Mouse (Mus musculus): ENCODE measurements at regions not wholly inside any gene's neighbourhood (a gene's known extent, or its start where the extent isn't known, plus 50 kb on each side); places are given as distances from the start of the nearest gene placed in this dataset.

GRCm38 (mm10) chr2:64706646-64707177 is 318.1 kb downstream of the Grb14 start:
- 80% methylated on average over 1 of the region's 1 CpGs for WGBS
- ATAC-seq: no peak
- Histone ChIP-seq H3K36me3 (ENCODE audit: control insufficient read depth, insufficient read depth) (no peaks in the 10 kb centered on the region), H3K4me3 (ENCODE audit: low read depth, low read length) (no peak overlapping the region), H3K9me3 (ENCODE audit: control insufficient read depth) (no peaks in the 10 kb centered on the region), H3K4me1 (replicated peaks; ENCODE audit: control insufficient read depth, insufficient read depth, low read length) (no peaks in the 10 kb centered on the region), H3K27me3 (replicated peaks; ENCODE audit: control insufficient read depth, insufficient read depth, low read length) (no peaks in the 10 kb centered on the region), H3K4me2 (replicated peaks; ENCODE audit: low read depth) (no peak overlapping the region), H3K27ac (ENCODE audit: low read depth, low read length) (no peak overlapping the region), H3K9ac (ENCODE audit: low read depth, low read length) (no peak overlapping the region)
- TF ChIP-seq CTCF (IDR thresholded peaks at IDR 0.05; ENCODE audit: low read depth): no peak

- 62% methylated on average over 1 of the region's 1 CpGs for whole genome bisulfite sequencing
- no peaks in the 10 kb centered on the region for H3K4me1 ChIP-seq (replicated peaks; ENCODE audit: control insufficient read depth, insufficient read depth, low read length)
- no peak for ATAC-seq
- no peak overlapping the region for H3K27ac ChIP-seq (ENCODE audit: low read depth, low read length)
- H3K9ac ChIP-seq (ENCODE audit: low read depth, low read length): no peak overlapping the region
- no peak overlapping the region for H3K4me3 ChIP-seq (ENCODE audit: low read depth, low read length)
- TF ChIP-seq CTCF (IDR thresholded peaks at IDR 0.05; ENCODE audit: low read depth): no peak
- H3K4me2 ChIP-seq (replicated peaks; ENCODE audit: low read depth): no peak overlapping the region
- no peaks in the 10 kb centered on the region for H3K36me3 ChIP-seq (ENCODE audit: control insufficient read depth, insufficient read depth)
- H3K9me3 ChIP-seq (ENCODE audit: control insufficient read depth): no peaks in the 10 kb centered on the region
- H3K27me3 ChIP-seq (replicated peaks; ENCODE audit: control insufficient read depth, insufficient read depth, low read length): no peaks in the 10 kb centered on the region
Measured at GRCm38 (mm10) chr2:64695974-64696373, 328.8 kb downstream of the Grb14 start.

GRCm38 (mm10) chr2:64691444-64691843 is 333.3 kb downstream of the Grb14 start:
- Histone ChIP-seq H3K4me3 (ENCODE audit: low read depth, low read length) (no peak overlapping the region), H3K9me3 (ENCODE audit: control insufficient read depth) (no peaks in the 10 kb centered on the region), H3K9ac (ENCODE audit: low read depth, low read length) (no peak overlapping the region), H3K27me3 (replicated peaks; ENCODE audit: control insufficient read depth, insufficient read depth, low read length) (no peaks in the 10 kb centered on the region), H3K27ac (ENCODE audit: low read depth, low read length) (no peak overlapping the region), H3K4me1 (replicated peaks; ENCODE audit: control insufficient read depth, insufficient read depth, low read length) (no peaks in the 10 kb centered on the region), H3K36me3 (ENCODE audit: control insufficient read depth, insufficient read depth) (no peaks in the 10 kb centered on the region), H3K4me2 (replicated peaks; ENCODE audit: low read depth) (no peak overlapping the region)
- WGBS: 85% methylated on average over 1 of the region's 1 CpGs
- no peak for TF ChIP-seq CTCF (IDR thresholded peaks at IDR 0.05; ENCODE audit: low read depth)
- ATAC-seq: no peak

GRCm38 (mm10) chr2:64690996-64691395 is 333.8 kb downstream of the Grb14 start:
- H3K9me3 ChIP-seq (ENCODE audit: control insufficient read depth): no peaks in the 10 kb centered on the region
- H3K4me3 ChIP-seq (ENCODE audit: low read depth, low read length): no peak overlapping the region
- no peak overlapping the region for H3K27ac ChIP-seq (ENCODE audit: low read depth, low read length)
- H3K27me3 ChIP-seq (replicated peaks; ENCODE audit: control insufficient read depth, insufficient read depth, low read length): no peaks in the 10 kb centered on the region
- no peaks in the 10 kb centered on the region for H3K36me3 ChIP-seq (ENCODE audit: control insufficient read depth, insufficient read depth)
- H3K9ac ChIP-seq (ENCODE audit: low read depth, low read length): no peak overlapping the region
- H3K4me2 ChIP-seq (replicated peaks; ENCODE audit: low read depth): no peak overlapping the region
- WGBS: 67% methylated on average over 3 of the region's 3 CpGs
- ATAC-seq: no peak
- no peak for TF ChIP-seq CTCF (IDR thresholded peaks at IDR 0.05; ENCODE audit: low read depth)
- no peaks in the 10 kb centered on the region for H3K4me1 ChIP-seq (replicated peaks; ENCODE audit: control insufficient read depth, insufficient read depth, low read length)

- no peaks in the 10 kb centered on the region for H3K27me3 ChIP-seq (replicated peaks; ENCODE audit: control insufficient read depth, insufficient read depth, low read length)
- no peak overlapping the region for H3K9ac ChIP-seq (ENCODE audit: low read depth, low read length)
- no peak overlapping the region for H3K4me2 ChIP-seq (replicated peaks; ENCODE audit: low read depth)
- no peaks in the 10 kb centered on the region for H3K36me3 ChIP-seq (ENCODE audit: control insufficient read depth, insufficient read depth)
- no peak for TF ChIP-seq CTCF (IDR thresholded peaks at IDR 0.05; ENCODE audit: low read depth)
- 86% methylated on average over 8 of the region's 8 CpGs for WGBS
- H3K4me1 ChIP-seq (replicated peaks; ENCODE audit: control insufficient read depth, insufficient read depth, low read length): no peaks in the 10 kb centered on the region
- no peaks in the 10 kb centered on the region for H3K9me3 ChIP-seq (ENCODE audit: control insufficient read depth)
- no peak for ATAC-seq
- no peak overlapping the region for H3K4me3 ChIP-seq (ENCODE audit: low read depth, low read length)
- no peak overlapping the region for H3K27ac ChIP-seq (ENCODE audit: low read depth, low read length)
Measured at GRCm38 (mm10) chr2:64686781-64687180, 338.0 kb downstream of the Grb14 start.

GRCm38 (mm10) chr2:64649614-64650013 is 375.2 kb downstream of the Grb14 start:
- Histone ChIP-seq H3K4me1 (replicated peaks; ENCODE audit: control insufficient read depth, insufficient read depth, low read length) (no peaks in the 10 kb centered on the region), H3K4me3 (ENCODE audit: low read depth, low read length) (no peak overlapping the region), H3K27me3 (replicated peaks; ENCODE audit: control insufficient read depth, insufficient read depth, low read length) (no peaks in the 10 kb centered on the region), H3K9ac (ENCODE audit: low read depth, low read length) (no peak overlapping the region), H3K36me3 (ENCODE audit: control insufficient read depth, insufficient read depth) (no peaks in the 10 kb centered on the region), H3K9me3 (ENCODE audit: control insufficient read depth) (no peaks in the 10 kb centered on the region), H3K27ac (ENCODE audit: low read depth, low read length) (no peak overlapping the region), H3K4me2 (replicated peaks; ENCODE audit: low read depth) (no peak overlapping the region)
- 68% methylated on average over 1 of the region's 1 CpGs for WGBS
- no peak for ATAC-seq
- no peak for TF ChIP-seq CTCF (IDR thresholded peaks at IDR 0.05; ENCODE audit: low read depth)

GRCm38 (mm10) chr2:64616931-64617330 is 407.9 kb downstream of the Grb14 start:
- Histone ChIP-seq H3K4me3 (ENCODE audit: low read depth, low read length) (no peak overlapping the region), H3K9me3 (ENCODE audit: control insufficient read depth) (no peaks in the 10 kb centered on the region), H3K27ac (ENCODE audit: low read depth, low read length) (no peak overlapping the region), H3K4me2 (replicated peaks; ENCODE audit: low read depth) (no peak overlapping the region), H3K36me3 (ENCODE audit: control insufficient read depth, insufficient read depth) (no peaks in the 10 kb centered on the region), H3K9ac (ENCODE audit: low read depth, low read length) (no peak overlapping the region), H3K4me1 (replicated peaks; ENCODE audit: control insufficient read depth, insufficient read depth, low read length) (no peaks in the 10 kb centered on the region), H3K27me3 (replicated peaks; ENCODE audit: control insufficient read depth, insufficient read depth, low read length) (no peaks in the 10 kb centered on the region)
- ATAC-seq: no peak
- TF ChIP-seq CTCF (IDR thresholded peaks at IDR 0.05; ENCODE audit: low read depth): no peak
- WGBS: 71% methylated on average over 2 of the region's 2 CpGs

Measured in intestine, postnatal 0 days (tissue).